Mouse (Mus musculus): ENCODE data around the gene Fpgs. TPM values are rescaled to one million over a fixed set of nuclear protein-coding genes. Genes with fewer than 3 reads are reported as not detected.

Fpgs gene
- polyA plus RNA-seq, 1 experiment from 2014 or later = 14.5 TPM

- H3K36me3 ChIP-seq (ENCODE audit: control insufficient read depth, insufficient read depth, low read length) = peaks cover 27% of the 10 kb centered on the region
- no peaks in the 10 kb centered on the region for H3K27me3 ChIP-seq (ENCODE audit: control insufficient read depth, insufficient read depth, low read length)
- no peak overlapping the region for H3K4me2 ChIP-seq
- no peak for ATAC-seq (replicated peaks; ENCODE audit: insufficient number of reproducible peaks, low FRiP score, low TSS enrichment)
- H3K4me3 ChIP-seq (ENCODE audit: low read depth, low read length) = no peak overlapping the region
- peaks cover 3% of the 10 kb centered on the region; the same call in 1 of the 2 replicates for H3K4me1 ChIP-seq (ENCODE audit: control insufficient read depth, insufficient read depth, low read length)
- H3K9me3 ChIP-seq (replicated peaks; ENCODE audit: control insufficient read depth, low read length) = no peaks in the 10 kb centered on the region
- no peak overlapping the region for H3K9ac ChIP-seq (ENCODE audit: low read depth, low read length)
- H3K27ac ChIP-seq (ENCODE audit: low read depth, low read length) = no peak overlapping the region
- WGBS (ENCODE audit: insufficient replicate concordance) = 94% methylated on average over 8 of the region's 8 CpGs
Observed at GRCm38 (mm10) chr2:32687562-32687961, 16.4 kb downstream of the Fpgs start.

GRCm38 (mm10) chr2:32686640-32687039 lies 17.3 kb downstream of the Fpgs start:
- Histone ChIP-seq H3K36me3 (ENCODE audit: control insufficient read depth, insufficient read depth, low read length) (peaks cover 28% of the 10 kb centered on the region), H3K4me3 (ENCODE audit: low read depth, low read length) (no peak overlapping the region)
- 88% methylated on average over 6 of the region's 6 CpGs for WGBS (ENCODE audit: insufficient replicate concordance)

GRCm38 (mm10) chr2:32685807-32686206 lies 18.1 kb downstream of the Fpgs start:
- 94% methylated on average over 3 of the region's 3 CpGs for WGBS (ENCODE audit: insufficient replicate concordance)
- H3K4me2 ChIP-seq = no peak overlapping the region
- no peak overlapping the region for H3K27ac ChIP-seq (ENCODE audit: low read depth, low read length)
- peaks cover 28% of the 10 kb centered on the region for H3K36me3 ChIP-seq (ENCODE audit: control insufficient read depth, insufficient read depth, low read length)
- H3K4me1 ChIP-seq (ENCODE audit: control insufficient read depth, insufficient read depth, low read length) = no peaks in the 10 kb centered on the region; the same call in 1 of the 2 replicates
- no peak overlapping the region for H3K4me3 ChIP-seq (ENCODE audit: low read depth, low read length)
- H3K27me3 ChIP-seq (ENCODE audit: control insufficient read depth, insufficient read depth, low read length) = no peaks in the 10 kb centered on the region
- H3K9ac ChIP-seq (ENCODE audit: low read depth, low read length) = no peak overlapping the region
- no peak for ATAC-seq (replicated peaks; ENCODE audit: insufficient number of reproducible peaks, low FRiP score, low TSS enrichment)
- H3K9me3 ChIP-seq (replicated peaks; ENCODE audit: control insufficient read depth, low read length) = no peaks in the 10 kb centered on the region

More at GRCm38 (mm10) chr2:32686640-32687039, 17.3 kb downstream of the Fpgs start:
- Histone ChIP-seq H3K4me2 (no peak overlapping the region), H3K9ac (ENCODE audit: low read depth, low read length) (no peak overlapping the region), H3K27ac (ENCODE audit: low read depth, low read length) (no peak overlapping the region), H3K9me3 (replicated peaks; ENCODE audit: control insufficient read depth, low read length) (no peaks in the 10 kb centered on the region), H3K4me1 (ENCODE audit: control insufficient read depth, insufficient read depth, low read length) (0 out of 2 replicates have a peak, but pooled peaks cover 2% of the 10 kb centered on the region), H3K27me3 (ENCODE audit: control insufficient read depth, insufficient read depth, low read length) (no peaks in the 10 kb centered on the region)
- no peak for ATAC-seq (replicated peaks; ENCODE audit: insufficient number of reproducible peaks, low FRiP score, low TSS enrichment)

- no peak overlapping the region for H3K4me3 ChIP-seq (ENCODE audit: low read depth, low read length)
- no peak overlapping the region for H3K27ac ChIP-seq (ENCODE audit: low read depth, low read length)
- ATAC-seq (replicated peaks; ENCODE audit: insufficient number of reproducible peaks, low FRiP score, low TSS enrichment) = no peak
- peaks cover 28% of the 10 kb centered on the region for H3K36me3 ChIP-seq (ENCODE audit: control insufficient read depth, insufficient read depth, low read length)
- no peak overlapping the region for H3K4me2 ChIP-seq
- no peak overlapping the region for H3K9ac ChIP-seq (ENCODE audit: low read depth, low read length)
- H3K27me3 ChIP-seq (ENCODE audit: control insufficient read depth, insufficient read depth, low read length) = no peaks in the 10 kb centered on the region
- 86% methylated on average over 15 of the region's 15 CpGs for WGBS (ENCODE audit: insufficient replicate concordance)
- no peaks in the 10 kb centered on the region for H3K9me3 ChIP-seq (replicated peaks; ENCODE audit: control insufficient read depth, low read length)
- peaks cover 8% of the 10 kb centered on the region for H3K4me1 ChIP-seq (ENCODE audit: control insufficient read depth, insufficient read depth, low read length)
Observed at GRCm38 (mm10) chr2:32684681-32685428, 19.1 kb downstream of the Fpgs start.

GRCm38 (mm10) chr2:32683701-32684100 lies 20.2 kb downstream of the Fpgs start:
- Histone ChIP-seq H3K4me2 (no peak overlapping the region), H3K27me3 (ENCODE audit: control insufficient read depth, insufficient read depth, low read length) (no peaks in the 10 kb centered on the region), H3K4me1 (ENCODE audit: control insufficient read depth, insufficient read depth, low read length) (peaks cover 12% of the 10 kb centered on the region), H3K4me3 (ENCODE audit: low read depth, low read length) (no peak overlapping the region), H3K36me3 (ENCODE audit: control insufficient read depth, insufficient read depth, low read length) (peaks cover 28% of the 10 kb centered on the region), H3K9ac (ENCODE audit: low read depth, low read length) (no peak overlapping the region), H3K27ac (ENCODE audit: low read depth, low read length) (no peak overlapping the region), H3K9me3 (replicated peaks; ENCODE audit: control insufficient read depth, low read length) (no peaks in the 10 kb centered on the region)
- 88% methylated on average over 10 of the region's 10 CpGs for WGBS (ENCODE audit: insufficient replicate concordance)
- ATAC-seq (replicated peaks; ENCODE audit: insufficient number of reproducible peaks, low FRiP score, low TSS enrichment) = no peak

GRCm38 (mm10) chr2:32682721-32683417 lies 21.1 kb downstream of the Fpgs start:
- Histone ChIP-seq H3K4me1 (ENCODE audit: control insufficient read depth, insufficient read depth, low read length) (peaks cover 13% of the 10 kb centered on the region), H3K4me3 (ENCODE audit: low read depth, low read length) (no peak overlapping the region), H3K36me3 (ENCODE audit: control insufficient read depth, insufficient read depth, low read length) (peaks cover 28% of the 10 kb centered on the region), H3K4me2 (no peak overlapping the region), H3K9me3 (replicated peaks; ENCODE audit: control insufficient read depth, low read length) (no peaks in the 10 kb centered on the region), H3K27ac (ENCODE audit: low read depth, low read length) (no peak overlapping the region), H3K27me3 (ENCODE audit: control insufficient read depth, insufficient read depth, low read length) (no peaks in the 10 kb centered on the region), H3K9ac (ENCODE audit: low read depth, low read length) (no peak overlapping the region)
- no peak for ATAC-seq (replicated peaks; ENCODE audit: insufficient number of reproducible peaks, low FRiP score, low TSS enrichment)
- WGBS (ENCODE audit: insufficient replicate concordance) = 75% methylated on average over 14 of the region's 14 CpGs

- WGBS (ENCODE audit: insufficient replicate concordance) = 59% methylated on average over 6 of the region's 6 CpGs
- H3K27me3 ChIP-seq (ENCODE audit: control insufficient read depth, insufficient read depth, low read length) = no peaks in the 10 kb centered on the region
- no peak for ATAC-seq (replicated peaks; ENCODE audit: insufficient number of reproducible peaks, low FRiP score, low TSS enrichment)
- no peak overlapping the region for H3K9ac ChIP-seq (ENCODE audit: low read depth, low read length)
- no peak overlapping the region for H3K27ac ChIP-seq (ENCODE audit: low read depth, low read length)
- H3K36me3 ChIP-seq (ENCODE audit: control insufficient read depth, insufficient read depth, low read length) = peaks cover 23% of the 10 kb centered on the region
- H3K4me2 ChIP-seq = no peak overlapping the region
- H3K4me3 ChIP-seq (ENCODE audit: low read depth, low read length) = no peak overlapping the region
- H3K4me1 ChIP-seq (ENCODE audit: control insufficient read depth, insufficient read depth, low read length) = peaks cover 13% of the 10 kb centered on the region
- H3K9me3 ChIP-seq (replicated peaks; ENCODE audit: control insufficient read depth, low read length) = no peaks in the 10 kb centered on the region
Observed at GRCm38 (mm10) chr2:32681754-32682153, 22.2 kb downstream of the Fpgs start.

- Histone ChIP-seq H3K4me3 (ENCODE audit: low read depth, low read length) (no peak overlapping the region), H3K27me3 (ENCODE audit: control insufficient read depth, insufficient read depth, low read length) (no peaks in the 10 kb centered on the region), H3K4me2 (no peak overlapping the region), H3K36me3 (ENCODE audit: control insufficient read depth, insufficient read depth, low read length) (peaks cover 17% of the 10 kb centered on the region), H3K9me3 (replicated peaks; ENCODE audit: control insufficient read depth, low read length) (no peaks in the 10 kb centered on the region), H3K4me1 (ENCODE audit: control insufficient read depth, insufficient read depth, low read length) (peaks cover 13% of the 10 kb centered on the region), H3K27ac (ENCODE audit: low read depth, low read length) (peak overlapping the region; percentile 29), H3K9ac (ENCODE audit: low read depth, low read length) (no peak overlapping the region)
- no peak for ATAC-seq (replicated peaks; ENCODE audit: insufficient number of reproducible peaks, low FRiP score, low TSS enrichment)
- WGBS (ENCODE audit: insufficient replicate concordance) = 87% methylated on average over 19 of the region's 19 CpGs
Observed at GRCm38 (mm10) chr2:32680961-32681650, 22.8 kb downstream of the Fpgs start.
